31 mouse cellular contexts compared by ENCODE assay signal in the genomic region with DNA sequence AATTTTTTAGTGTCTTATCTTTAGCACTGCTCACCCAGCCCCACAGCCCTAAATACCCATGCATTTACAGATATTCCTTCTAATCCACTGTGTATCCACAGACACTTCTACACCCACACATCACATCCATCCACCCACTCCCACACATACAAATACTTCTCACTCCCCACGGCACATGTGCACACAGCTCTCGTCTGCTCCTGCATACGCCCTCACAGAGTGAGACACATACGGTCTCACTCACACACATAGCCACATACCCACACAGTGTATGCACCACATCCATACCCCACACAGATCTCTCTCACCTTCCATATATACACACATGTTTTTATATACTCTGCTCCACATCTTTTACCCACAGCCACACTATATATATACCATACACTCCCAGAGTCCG. TPM values are rescaled to one million over a fixed set of nuclear protein-coding genes. Genes with fewer than 3 reads are reported as not detected.
"Had no signal": no experiment of that assay in that cellular context is flagged by ENCODE, and none has a peak within 500 bp of the region (broad histone marks: within the 10 kb centered on the region; RNA-seq: fewer than 3 reads in every experiment).

No protein-coding gene starts in this region.

- H3K27me3 ChIP-seq: lung, embryonic 15.5 days; midbrain, embryonic 13.5 days had no signal

- DNase-seq: kidney, adult 2 months; kidney, postnatal 25 days; layer of hippocampus, postnatal 36 days; liver; lung, adult 18-20 months; lung, postnatal 10 days; lung, postnatal 36 days; right cerebral cortex, postnatal 25 days; thymus, postnatal 25 days had no signal

- H3K4me1 ChIP-seq: limb, embryonic 13.5 days; liver, embryonic 12.5 days; liver, embryonic 15.5 days; lung, embryonic 15.5 days had no signal

- H3K4me2 ChIP-seq: limb, embryonic 13.5 days; liver, embryonic 12.5 days; liver, embryonic 15.5 days; lung, embryonic 15.5 days; midbrain, embryonic 13.5 days had no signal

- H3K36me3 ChIP-seq: limb, embryonic 10.5 days; liver, embryonic 12.5 days; liver, embryonic 15.5 days; lung, embryonic 15.5 days had no signal

- ATAC-seq: intestine, postnatal 0 days; liver, embryonic 12.5 days; midbrain, embryonic 13.5 days had no signal

- H3K9ac ChIP-seq: limb, embryonic 13.5 days; liver, embryonic 12.5 days; liver, embryonic 15.5 days; lung, embryonic 15.5 days; midbrain, embryonic 13.5 days had no signal

- H3K9me3 ChIP-seq: limb, embryonic 10.5 days; limb, embryonic 13.5 days; liver, embryonic 12.5 days; liver, embryonic 15.5 days; lung, embryonic 15.5 days; megakaryocyte, embryonic 14.5 days; midbrain, embryonic 10.5 days; midbrain, embryonic 13.5 days had no signal

- H3K27ac ChIP-seq: kidney, postnatal 0 days; limb, embryonic 10.5 days; limb, embryonic 13.5 days; liver, embryonic 12.5 days; liver, embryonic 15.5 days; lung, embryonic 15.5 days; midbrain, embryonic 10.5 days; midbrain, embryonic 13.5 days; stomach, postnatal 0 days had no signal

- H3K4me3 ChIP-seq: limb, embryonic 10.5 days; limb, embryonic 13.5 days; liver, embryonic 12.5 days; liver, embryonic 15.5 days; lung, embryonic 15.5 days; megakaryocyte, embryonic 14.5 days; midbrain, embryonic 10.5 days; midbrain, embryonic 13.5 days had no signal

RNA-seq across cellular contexts. Expression of gene Gm20489, which starts 40.5 kb away (rescaled TPM):
- total RNA-seq: layer of hippocampus, postnatal 10 days; layer of hippocampus, postnatal 36 days; left cerebral cortex, adult 8-10 months; left cerebral cortex, postnatal 14 days; midbrain, postnatal 0 days had no signal
- polyA plus RNA-seq: intestine, embryonic 14.5 days; intestine, postnatal 0 days; kidney, adult 2 months; kidney, embryonic 14.5 days; kidney, postnatal 0 days; large intestine, adult 2 months; limb, embryonic 10.5 days; limb, embryonic 13.5 days; liver, embryonic 12.5 days; liver, embryonic 15.5 days; lung, embryonic 15.5 days; midbrain, embryonic 10.5 days; midbrain, embryonic 13.5 days; midbrain, postnatal 0 days; neural tube, embryonic 11.5 days; neural tube, embryonic 14.5 days; stomach, embryonic 14.5 days; stomach, postnatal 0 days; thymus, postnatal 0 days had no signal

RNA-seq across cellular contexts. Expression of gene Gm614, which starts 45.5 kb away (rescaled TPM):
- total RNA-seq: layer of hippocampus, postnatal 10 days; layer of hippocampus, postnatal 36 days; left cerebral cortex, adult 8-10 months; left cerebral cortex, postnatal 14 days; midbrain, postnatal 0 days had no signal
- polyA plus RNA-seq: intestine, embryonic 14.5 days; intestine, postnatal 0 days; kidney, adult 2 months; kidney, postnatal 0 days; large intestine, adult 2 months; limb, embryonic 10.5 days; limb, embryonic 13.5 days; liver, embryonic 12.5 days; liver, embryonic 15.5 days; lung, embryonic 15.5 days; midbrain, embryonic 10.5 days; midbrain, embryonic 13.5 days; midbrain, postnatal 0 days; neural tube, embryonic 11.5 days; neural tube, embryonic 14.5 days; stomach, embryonic 14.5 days; stomach, postnatal 0 days had no signal
